Comparison of ENCODE assay signal across 16 mouse cellular contexts in genomic region chr2:32453641-32454303, GRCm38 (mm10). TPM values are rescaled to one million over a fixed set of nuclear protein-coding genes. Genes with fewer than 3 reads are reported as not detected.
DNase-seq lines count a peak whose midpoint lies in the region; ATAC-seq and TF ChIP-seq lines count a peak whose summit lies in the region.
"Had no signal": no experiment of that assay in that cellular context is flagged by ENCODE, and none has a peak within 500 bp of the region (broad histone marks: within the 10 kb centered on the region; RNA-seq: fewer than 3 reads in every experiment).

No protein-coding gene starts in this region.

- peaks cover 40% of the 10 kb centered on the region for H3K4me1 ChIP-seq in heart, embryonic 12.5 days (replicated peaks)
- H3K4me1 ChIP-seq in neural tube, embryonic 12.5 days: peaks cover 34% of the 10 kb centered on the region
- H3K4me1 ChIP-seq in stomach, postnatal 0 days (replicated peaks; ENCODE audit: control insufficient read depth, insufficient read depth): peaks cover 7% of the 10 kb centered on the region

- H3K27ac ChIP-seq in heart, embryonic 12.5 days (ENCODE audit: poor library complexity, severe bottlenecking): no peak overlapping the region
- no peak overlapping the region for H3K27ac ChIP-seq in neural tube, embryonic 12.5 days
- 0 out of 2 replicates have a peak overlapping the region, but pooled peaks have one; percentile 18 for H3K27ac ChIP-seq in stomach, postnatal 0 days (replicated peaks)
- H3K27ac ChIP-seq: midbrain, embryonic 12.5 days; stomach, embryonic 15.5 days had no signal

- H3K27me3 ChIP-seq in heart, embryonic 12.5 days (replicated peaks): no peaks in the 10 kb centered on the region
- no peaks in the 10 kb centered on the region for H3K27me3 ChIP-seq in neural tube, embryonic 12.5 days (replicated peaks)
- no peaks in the 10 kb centered on the region for H3K27me3 ChIP-seq in stomach, postnatal 0 days (ENCODE audit: control insufficient read depth, insufficient read depth, low read length)
- H3K27me3 ChIP-seq: midbrain, embryonic 12.5 days; stomach, embryonic 15.5 days had no signal

- peaks cover 14% of the 10 kb centered on the region for H3K36me3 ChIP-seq in heart, embryonic 12.5 days
- H3K36me3 ChIP-seq in neural tube, embryonic 12.5 days: peaks cover 8% of the 10 kb centered on the region
- peaks cover 6% of the 10 kb centered on the region; the same call in 1 of the 2 replicates for H3K36me3 ChIP-seq in stomach, postnatal 0 days (ENCODE audit: control insufficient read depth, insufficient read depth, low read length)

- no peak overlapping the region for H3K4me3 ChIP-seq in heart, embryonic 12.5 days
- H3K4me3 ChIP-seq in neural tube, embryonic 12.5 days: no peak overlapping the region
- H3K4me3 ChIP-seq in stomach, postnatal 0 days (ENCODE audit: low read depth, low read length): no peak overlapping the region
- H3K4me3 ChIP-seq: midbrain, embryonic 12.5 days; stomach, embryonic 15.5 days had no signal

- intact Hi-C loops in heart, postnatal 10 days (cut with DNase I): no loop called here
- intact Hi-C loops in left cerebral cortex, postnatal 10 days (cut with DNase I): no loop called here

- no peaks in the 10 kb centered on the region for H3K9me3 ChIP-seq in heart, embryonic 12.5 days (replicated peaks)
- no peaks in the 10 kb centered on the region for H3K9me3 ChIP-seq in neural tube, embryonic 12.5 days
- no peaks in the 10 kb centered on the region for H3K9me3 ChIP-seq in stomach, postnatal 0 days (ENCODE audit: control insufficient read depth, low read length)
- H3K9me3 ChIP-seq: midbrain, embryonic 12.5 days; stomach, embryonic 15.5 days had no signal

- peak overlapping the region; percentile 14; the same call in 1 of the 2 replicates for H3K9ac ChIP-seq in heart, embryonic 12.5 days
- H3K9ac ChIP-seq in neural tube, embryonic 12.5 days: no peak overlapping the region
- no peak overlapping the region for H3K9ac ChIP-seq in stomach, postnatal 0 days (ENCODE audit: low read length)
- H3K9ac ChIP-seq: forebrain, postnatal 0 days; midbrain, embryonic 12.5 days; stomach, embryonic 15.5 days had no signal

- TF ChIP-seq EP300 in stomach, postnatal 0 days (optimal IDR thresholded peaks at IDR 0.05): no peak

- no peak for DNase-seq in heart, postnatal 10 days
- DNase-seq in neural tube, embryonic 10.5 days (ENCODE audit: extremely low spot score, low spot score): no peak
- DNase-seq in MEL-GATA-1-ER (ENCODE audit: extremely low read depth, low read depth): peak; percentile 30
- DNase-seq in stomach, postnatal 0 days (ENCODE audit: low spot score): no peak
- DNase-seq in left cerebral cortex, postnatal 10 days (ENCODE audit: extremely low spot score in 1 of 2, low spot score in 2 of 2): no peak
- DNase-seq: cerebellum, adult 11-12 months; forebrain, postnatal 0 days; gastrocnemius, postnatal 14 days; kidney, postnatal 25 days; left cerebral cortex, postnatal 4 days; lung, postnatal 10 days had no signal

- WGBS in heart, embryonic 12.5 days: 81% methylated on average over 5 of the region's 5 CpGs
- 85% methylated on average over 5 of the region's 5 CpGs for WGBS in neural tube, embryonic 12.5 days
- 51% methylated on average over 5 of the region's 5 CpGs for WGBS in stomach, postnatal 0 days

- H3K4me2 ChIP-seq in heart, embryonic 12.5 days: no peak overlapping the region
- 0 out of 2 replicates have a peak overlapping the region, but pooled peaks have one; percentile 20 for H3K4me2 ChIP-seq in neural tube, embryonic 12.5 days (replicated peaks)
- H3K4me2 ChIP-seq in stomach, postnatal 0 days (replicated peaks; ENCODE audit: low read depth): no peak overlapping the region

- no peak for ATAC-seq in heart, embryonic 12.5 days (ENCODE audit: insufficient number of reproducible peaks, low FRiP score)
- no peak for ATAC-seq in neural tube, embryonic 12.5 days (ENCODE audit: low FRiP score, low read depth)
- no peak for ATAC-seq in stomach, postnatal 0 days (ENCODE audit: low FRiP score, low TSS enrichment)
- ATAC-seq: forebrain, postnatal 0 days; inflammation-experienced regulatory T-cells, adult 6 months had no signal

- TF ChIP-seq CTCF in stomach, postnatal 0 days (IDR thresholded peaks at IDR 0.05; ENCODE audit: low read depth): no peak

RNA-seq across cellular contexts. Expression of gene Slc25a25, which starts 2.5 kb away (rescaled TPM):
- 13.0 and 14.3 TPM in 2 replicates for polyA plus RNA-seq in heart, embryonic 12.5 days (2016; fragmentation: Nextera tagmentation; extraction: Ambion mirVana)
- 10 to 100 TPM; 10.1 to 13.5 TPM for total RNA-seq in heart, postnatal 10 days (2021)
- polyA plus RNA-seq in neural tube, embryonic 12.5 days (2016; fragmentation: Nextera tagmentation; extraction: Ambion mirVana): 41.6 and 44.0 TPM in 2 replicates
- polyA plus RNA-seq in stomach, postnatal 0 days (2015; fragmentation: Nextera tagmentation; extraction: Ambion mirVana): 11.1 and 11.5 TPM in 2 replicates
- 10 to 100 TPM; 48.9 to 51.3 TPM for total RNA-seq in left cerebral cortex, postnatal 10 days (2021)

RNA-seq across cellular contexts. Expression of gene Naif1, which starts 3.5 kb away (rescaled TPM):
- polyA plus RNA-seq in heart, embryonic 12.5 days (2016; fragmentation: Nextera tagmentation; extraction: Ambion mirVana): 4.7 and 5.4 TPM in 2 replicates
- 1 to 10 TPM; 3.2 to 4.4 TPM for total RNA-seq in heart, postnatal 10 days (2021)
- polyA plus RNA-seq in neural tube, embryonic 12.5 days (2016; fragmentation: Nextera tagmentation; extraction: Ambion mirVana): 5.7 and 6.0 TPM in 2 replicates
- polyA plus RNA-seq in stomach, postnatal 0 days (2015; fragmentation: Nextera tagmentation; extraction: Ambion mirVana): 2.5 and 2.6 TPM in 2 replicates
- 1 to 10 TPM; 3.3 to 3.7 TPM for total RNA-seq in left cerebral cortex, postnatal 10 days (2021)

RNA-seq across cellular contexts. Expression of gene Ptges2, which starts 58.1 kb away (rescaled TPM):
- polyA plus RNA-seq in heart, embryonic 12.5 days (2016; fragmentation: Nextera tagmentation; extraction: Ambion mirVana): 39.9 and 44.9 TPM in 2 replicates
- total RNA-seq in heart, postnatal 10 days (2021): 10 to 100 TPM; 63.4 to 70.0 TPM
- 35.8 and 40.5 TPM in 2 replicates for polyA plus RNA-seq in neural tube, embryonic 12.5 days (2016; fragmentation: Nextera tagmentation; extraction: Ambion mirVana)
- 31.6 and 33.0 TPM in 2 replicates for polyA plus RNA-seq in stomach, postnatal 0 days (2015; fragmentation: Nextera tagmentation; extraction: Ambion mirVana)
- 10 to 100 TPM; 46.5 to 46.9 TPM for total RNA-seq in left cerebral cortex, postnatal 10 days (2021)
